Mouse (Mus musculus): Measurements from ENCODE around the gene Tbc1d1.

Tbc1d1 gene

DNA sequence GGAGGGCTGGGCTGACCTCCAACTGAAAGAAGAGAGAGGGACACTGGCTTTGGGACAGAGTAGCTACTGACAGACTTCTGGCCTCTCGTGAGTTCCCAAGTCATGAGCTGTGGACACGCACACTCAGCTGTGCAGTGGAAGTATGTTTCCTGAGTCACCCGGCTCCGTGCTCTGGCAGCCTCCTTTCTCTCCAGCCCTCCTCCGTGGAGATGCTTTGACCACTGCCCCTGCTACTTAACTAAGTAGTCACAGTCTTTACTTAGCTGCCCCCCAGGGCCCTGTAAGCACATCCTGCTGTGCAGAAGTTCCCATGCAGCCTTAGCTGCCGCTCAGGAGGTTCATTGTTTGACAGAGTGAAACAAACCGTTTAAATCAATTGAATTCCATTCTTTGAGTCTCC, 113.6 kb downstream of the Tbc1d1 start:
- DNase-seq (ENCODE audit: inconsistent age in 2 of 2, low spot score in 1 of 2) = no peak

DNA sequence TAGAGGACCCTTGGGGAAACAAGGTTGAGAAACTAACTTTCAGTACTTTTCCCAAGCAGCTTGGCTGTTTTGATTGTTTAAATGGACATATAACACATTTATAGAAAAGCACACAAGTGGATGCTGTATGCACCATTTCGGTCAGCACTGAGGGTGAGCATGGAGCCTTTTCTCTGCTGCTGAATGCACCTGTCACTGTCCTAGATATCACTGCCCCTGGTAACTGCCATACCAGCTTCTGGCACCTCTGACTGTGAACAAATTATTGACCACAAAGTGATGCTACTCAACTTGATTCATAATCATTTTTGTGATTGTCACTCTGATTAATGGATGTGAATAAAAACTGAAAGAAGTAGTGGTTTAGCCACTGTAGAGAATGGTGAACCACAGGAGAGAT, 117.4 kb downstream of the Tbc1d1 start:
- no peak for DNase-seq (ENCODE audit: inconsistent age in 2 of 2, low spot score in 1 of 2)

- peak; percentile 71 to 78 for DNase-seq (ENCODE audit: inconsistent age in 2 of 2, low spot score in 1 of 2)
Observed at GRCm38 (mm10) chr5:64274296-64274695, 118.2 kb downstream of the Tbc1d1 start.

DNA sequence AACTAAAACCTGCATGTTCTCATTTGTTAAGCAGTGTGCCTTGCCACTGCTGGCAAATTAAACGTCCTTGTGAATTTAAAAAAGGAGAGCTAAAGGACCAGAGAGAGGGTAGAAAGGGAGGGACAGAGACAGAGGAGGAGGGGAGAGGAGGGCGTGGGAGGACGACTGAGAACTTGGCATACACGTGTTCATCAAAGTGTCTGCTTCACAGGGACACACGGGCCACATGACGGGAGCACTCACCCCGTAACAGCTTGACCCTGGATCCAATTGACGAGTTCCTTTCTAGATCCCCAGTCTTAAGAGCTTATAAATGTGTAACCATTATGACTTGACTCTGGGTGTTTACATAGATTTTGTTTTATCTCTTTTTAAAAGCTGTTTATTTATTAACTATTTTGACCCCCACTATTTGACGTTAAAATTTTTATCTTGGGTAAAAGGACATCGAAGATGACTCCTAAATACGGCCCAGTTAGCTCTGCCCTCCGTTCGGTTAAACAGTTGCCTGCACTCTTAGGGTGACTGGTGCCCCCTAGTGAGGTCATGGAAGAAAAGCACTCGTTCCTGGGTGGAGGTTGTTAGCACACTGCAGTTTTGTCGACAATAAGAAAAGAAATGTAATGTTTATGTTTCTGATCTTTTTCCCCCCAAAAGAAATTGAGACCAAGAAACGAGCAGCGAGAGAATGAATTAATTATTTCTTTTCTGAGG, 118.8 kb downstream of the Tbc1d1 start:
- peak; percentile 61 to 83 for DNase-seq (ENCODE audit: inconsistent age in 2 of 2, low spot score in 1 of 2)

- DNase-seq (ENCODE audit: inconsistent age in 2 of 2, low spot score in 1 of 2) = no peak
Observed at GRCm38 (mm10) chr5:64277646-64278191, 121.6 kb downstream of the Tbc1d1 start.

DNA sequence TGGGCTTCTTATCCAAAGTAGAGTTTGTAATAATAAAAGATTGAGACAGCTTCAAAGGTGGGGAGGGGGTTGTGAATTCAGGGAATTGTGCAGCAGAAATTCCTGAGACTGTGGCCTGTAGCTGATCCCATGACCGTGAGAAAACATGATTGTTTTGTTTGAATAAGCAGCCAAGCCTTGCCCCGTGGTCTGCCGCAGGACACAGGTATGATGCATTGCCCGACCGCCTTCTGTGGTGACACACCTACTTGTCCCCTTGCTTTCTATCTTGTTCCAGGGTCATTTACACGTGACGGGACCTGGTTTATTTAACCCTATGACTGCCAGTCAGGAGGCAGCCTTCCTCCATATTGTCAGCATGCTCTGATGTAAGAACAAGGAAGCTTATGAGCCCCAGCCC, 123.6 kb downstream of the Tbc1d1 start:
- no peak for DNase-seq (ENCODE audit: inconsistent age in 2 of 2, low spot score in 1 of 2)

GRCm38 (mm10) chr5:64280191-64280590, 124.1 kb downstream of the Tbc1d1 start:
- no peak for DNase-seq (ENCODE audit: inconsistent age in 2 of 2, low spot score in 1 of 2)

DNA sequence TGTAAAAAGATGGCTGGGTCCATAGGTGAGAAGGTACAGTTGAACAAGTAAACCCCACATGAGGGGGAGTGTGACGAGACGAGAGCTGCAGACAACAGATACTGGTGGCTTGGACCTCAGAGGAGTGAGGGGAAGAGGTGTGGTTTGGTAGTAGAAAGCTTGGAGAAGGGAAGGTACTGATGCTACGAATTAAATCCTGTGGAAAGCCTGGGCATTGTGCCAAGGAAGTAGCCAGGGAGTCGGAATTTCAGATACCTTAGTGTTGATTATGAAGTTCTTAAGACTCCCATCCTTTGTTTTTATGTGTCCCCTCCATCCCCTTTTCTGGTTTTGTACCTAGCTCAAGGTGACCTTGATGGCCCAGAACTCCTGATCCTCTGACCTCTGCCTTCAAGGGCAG, 124.5 kb downstream of the Tbc1d1 start:
- no peak for DNase-seq (ENCODE audit: inconsistent age in 2 of 2, low spot score in 1 of 2)

- peak in 1 of 2 experiments; percentile 67 for DNase-seq (ENCODE audit: inconsistent age in 2 of 2, low spot score in 1 of 2)
Observed at GRCm38 (mm10) chr5:64281674-64282073, 125.6 kb downstream of the Tbc1d1 start.

DNA sequence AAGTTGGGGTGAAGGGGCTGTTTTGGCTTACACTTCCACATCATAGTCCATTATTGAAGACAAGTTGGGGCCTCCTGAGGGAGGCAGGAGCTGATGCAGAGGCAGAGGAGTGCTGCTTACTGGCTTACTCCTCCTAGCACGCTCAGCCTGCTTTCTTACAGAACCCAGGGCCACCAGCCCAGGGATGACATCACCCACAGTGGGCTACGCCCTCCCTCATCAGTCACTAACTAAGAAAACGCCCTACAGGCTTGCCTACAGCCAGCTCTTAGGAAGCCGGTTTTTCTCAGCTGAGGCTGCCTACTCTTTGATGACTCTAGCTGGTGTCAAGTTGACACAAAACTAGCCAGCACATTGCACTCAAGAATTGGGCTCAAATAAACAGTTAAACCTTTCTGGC, 126.5 kb downstream of the Tbc1d1 start:
- DNase-seq (ENCODE audit: inconsistent age in 2 of 2, low spot score in 1 of 2) = no peak

DNA sequence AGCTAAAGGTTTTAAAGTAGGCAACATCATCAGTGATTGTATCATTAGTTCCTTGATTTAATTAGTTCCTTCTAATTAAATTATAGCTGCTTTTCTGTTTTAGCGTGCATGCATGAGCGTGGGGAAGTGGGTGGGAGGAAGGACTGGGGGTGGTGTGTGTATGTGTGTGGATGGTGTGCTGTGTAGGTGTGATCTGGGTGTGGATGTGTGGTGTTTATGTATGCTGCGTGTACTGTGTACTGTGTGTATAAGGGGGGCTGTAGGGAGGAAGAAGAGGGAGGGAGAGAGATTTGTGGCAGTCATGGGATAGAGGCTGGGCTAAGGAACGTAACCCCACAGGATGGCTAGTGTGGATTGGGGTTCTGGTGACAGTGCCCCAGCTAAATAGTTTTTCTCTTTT, 129.2 kb downstream of the Tbc1d1 start:
- DNase-seq (ENCODE audit: inconsistent age in 2 of 2, low spot score in 1 of 2) = no peak

DNA sequence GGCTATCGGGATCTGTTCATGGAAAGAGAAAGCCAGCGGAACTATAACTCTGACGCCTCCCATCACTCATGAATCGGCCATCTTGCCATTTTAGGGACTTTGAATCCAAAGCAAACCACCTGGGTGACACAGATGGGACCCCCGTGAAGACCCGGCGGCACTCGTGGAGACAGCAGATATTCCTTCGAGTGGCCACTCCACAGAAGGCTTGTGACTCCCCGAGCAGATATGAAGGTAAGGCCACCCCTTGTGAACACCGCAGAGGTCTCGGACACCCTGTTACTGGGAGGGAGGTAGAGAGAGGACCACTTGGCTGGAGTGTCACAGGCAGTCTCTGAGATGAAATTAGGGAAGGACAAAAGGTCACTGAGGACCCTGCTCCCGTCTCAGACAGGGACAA, 129.7 kb downstream of the Tbc1d1 start:
- DNase-seq (ENCODE audit: inconsistent age in 2 of 2, low spot score in 1 of 2) = no peak

- DNase-seq (ENCODE audit: inconsistent age in 2 of 2, low spot score in 1 of 2) = no peak
Observed at GRCm38 (mm10) chr5:64287287-64287686, 131.2 kb downstream of the Tbc1d1 start.

- DNase-seq (ENCODE audit: inconsistent age in 2 of 2, low spot score in 1 of 2) = no peak
Observed at GRCm38 (mm10) chr5:64288031-64288928, 132.2 kb downstream of the Tbc1d1 start.

DNA sequence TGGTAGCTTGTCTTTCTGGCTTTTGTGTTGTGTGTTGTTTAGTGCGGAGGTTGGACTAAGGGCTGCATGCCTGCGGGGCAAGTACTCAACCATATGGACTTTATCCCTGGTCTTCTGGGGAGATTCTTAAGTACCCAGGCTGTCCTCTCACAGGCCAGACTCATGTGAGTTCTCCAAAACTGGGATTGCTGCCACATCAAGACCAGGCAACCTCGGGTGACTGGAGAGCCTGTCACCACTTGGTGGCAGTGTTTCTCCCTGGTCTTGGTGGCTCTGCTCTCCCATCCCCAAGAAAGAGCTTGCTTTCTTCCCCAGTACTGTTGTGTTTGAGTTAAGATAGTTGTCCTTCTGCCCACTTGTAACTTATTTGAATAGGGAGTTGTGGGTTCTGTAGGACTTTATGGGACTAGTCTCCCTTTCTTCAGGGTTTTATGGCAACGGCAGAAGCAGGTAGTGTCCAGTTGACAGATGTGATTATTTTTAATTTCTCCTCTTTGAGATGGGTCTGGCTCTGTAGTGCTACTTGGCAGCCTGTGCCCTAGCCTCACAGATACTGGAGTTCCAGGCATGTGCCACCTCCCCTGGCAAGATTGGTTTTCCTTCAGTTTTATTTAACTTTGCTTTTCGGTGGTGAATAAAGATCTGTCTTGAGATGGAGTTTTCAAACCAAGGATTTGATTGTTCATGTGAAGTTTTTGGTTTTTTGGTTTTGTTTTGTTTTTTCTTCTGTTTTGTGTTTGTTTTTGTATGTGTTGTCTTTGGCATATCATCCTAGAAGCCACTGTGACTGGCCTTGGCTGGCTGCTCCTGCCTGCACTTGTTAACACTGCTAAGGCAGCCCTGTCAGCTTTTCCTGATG, 133.3 kb downstream of the Tbc1d1 start:
- DNase-seq (ENCODE audit: inconsistent age in 2 of 2, low spot score in 1 of 2) = peak; percentile 83 to 93

- peak in 1 of 2 experiments; percentile 47 for DNase-seq (ENCODE audit: inconsistent age in 2 of 2, low spot score in 1 of 2)
Observed at GRCm38 (mm10) chr5:64290061-64290345, 133.9 kb downstream of the Tbc1d1 start.

DNA sequence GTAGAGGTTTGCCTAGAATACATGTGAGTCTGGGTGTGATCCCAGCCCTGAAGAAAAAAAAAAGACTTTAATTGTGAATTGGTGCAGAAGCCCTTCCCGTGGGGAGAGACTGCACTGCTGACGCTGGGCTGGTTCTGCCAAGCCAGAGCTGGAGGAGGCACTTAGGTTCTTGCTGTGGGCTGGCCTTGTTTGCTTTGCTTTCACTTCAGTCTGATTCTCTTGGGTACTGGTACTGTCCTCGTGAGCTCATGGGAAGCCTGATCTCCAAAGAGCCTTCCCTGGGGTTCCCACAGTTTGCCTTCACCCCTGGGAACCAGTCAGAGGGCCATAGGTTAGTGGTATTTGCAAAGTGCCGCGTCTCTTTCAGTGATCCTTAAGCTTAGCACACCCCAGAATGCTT, 135.6 kb downstream of the Tbc1d1 start:
- DNase-seq (ENCODE audit: inconsistent age in 2 of 2, low spot score in 1 of 2) = no peak

- DNase-seq (ENCODE audit: inconsistent age in 2 of 2, low spot score in 1 of 2) = no peak
Observed at GRCm38 (mm10) chr5:64295621-64296020, 139.5 kb downstream of the Tbc1d1 start.

DNA sequence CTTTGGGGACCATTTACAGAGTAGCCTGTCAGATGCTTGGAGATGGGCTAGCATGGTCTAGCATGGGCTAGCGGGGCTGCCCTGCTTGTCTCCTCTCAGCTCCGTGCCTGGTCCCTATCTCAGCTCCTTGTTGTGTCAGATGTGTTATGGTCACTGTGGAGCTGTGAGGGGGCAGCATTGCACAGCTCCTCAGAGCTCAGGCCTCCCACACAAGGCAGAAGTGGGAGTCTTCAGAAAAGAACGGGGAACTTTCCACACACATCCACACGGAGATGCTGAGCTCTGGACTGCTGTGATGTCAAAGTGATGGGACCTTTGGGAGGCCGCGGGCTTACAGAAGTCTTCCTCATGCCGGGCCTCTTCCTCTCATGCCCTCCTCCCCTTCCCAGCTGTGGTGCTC, 140.2 kb downstream of the Tbc1d1 start:
- DNase-seq (ENCODE audit: inconsistent age in 2 of 2, low spot score in 1 of 2) = no peak

DNA sequence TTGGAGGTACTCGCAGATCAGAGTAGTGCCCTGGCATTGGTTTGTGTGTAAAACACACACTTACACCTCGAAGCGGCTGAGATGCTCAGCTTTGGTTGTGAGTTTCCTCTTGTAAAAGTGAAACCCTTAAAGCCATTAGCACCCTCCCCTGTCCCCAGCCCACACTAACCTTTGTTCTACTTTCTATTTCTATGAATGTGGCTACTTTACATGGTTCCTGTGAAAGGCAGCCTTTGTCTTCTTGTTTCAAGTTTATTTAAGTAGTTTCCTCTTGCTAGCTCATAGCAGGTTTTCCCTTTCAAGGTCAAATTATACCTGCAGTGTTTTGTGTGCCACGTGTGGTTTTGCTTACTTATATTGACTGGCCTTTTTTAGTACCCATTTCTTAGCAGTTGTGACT, 141.0 kb downstream of the Tbc1d1 start:
- DNase-seq (ENCODE audit: inconsistent age in 2 of 2, low spot score in 1 of 2) = no peak

GRCm38 (mm10) chr5:64298331-64299036, 142.4 kb downstream of the Tbc1d1 start:
- peak; percentile 55 to 79 for DNase-seq (ENCODE audit: inconsistent age in 2 of 2, low spot score in 1 of 2)

All from adrenal gland, adult (tissue).